Mouse (Mus musculus) layer of hippocampus, postnatal 14 days (tissue): ENCODE results near the gene Gm14180. TPM values are rescaled to one million over a fixed set of nuclear protein-coding genes. Genes with fewer than 3 reads are reported as not detected.
"Not testable (repeated sequence)": the region's sequence is repeated elsewhere in the genome, so short reads cannot be mapped to it uniquely, and the experiment has no call there.

Source experiments
- DNase-seq, 2 experiments: peaks; one replicate each; pipeline ENCODE4 v3.0.0; 2021 to 2022; ENCODE audit warnings: low spot score in 2 of 2, mixed read lengths in 1 of 2
- long read RNA-seq, 2 experiments: library from polyadenylated mRNA; stranded (forward); transcript quantifications; one replicate each; pipeline ENCODE4 v2.0.0; 2021
- total RNA-seq, 2 experiments: library from RNA; stranded (reverse); gene quantifications; 2 replicates each; pipeline ENCODE4 v1.2.3; 2021

The Gm14180 gene
- total RNA-seq, result not detected
- long read RNA-seq, experiment 1, result 0 reads
- long read RNA-seq, experiment 2, result 0 reads

DNA sequence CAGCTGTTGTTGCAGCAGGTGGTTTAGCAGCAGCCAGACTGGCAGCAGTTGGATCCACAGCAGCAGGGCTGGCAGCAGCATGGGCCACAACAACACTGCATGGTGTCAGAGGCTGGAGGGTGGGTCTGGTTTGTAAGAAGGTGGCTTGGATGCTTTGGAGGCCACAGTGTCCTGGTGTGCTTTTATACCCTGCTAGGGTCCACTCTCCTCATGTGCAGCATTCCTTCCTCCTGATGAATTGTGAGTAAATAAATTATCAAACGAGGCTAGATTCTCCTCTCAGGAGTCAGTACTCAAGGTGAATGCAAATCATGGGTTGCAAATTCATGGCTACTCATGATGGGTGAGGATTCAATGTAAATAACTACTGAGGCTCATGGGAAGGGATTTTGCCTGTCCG is at the start of gene Gm14180:
Gene Gm14180 (minus strand): TSS at position 101 of the 400 bp plus-strand sequence.
- DNase-seq, result no peak

DNA sequence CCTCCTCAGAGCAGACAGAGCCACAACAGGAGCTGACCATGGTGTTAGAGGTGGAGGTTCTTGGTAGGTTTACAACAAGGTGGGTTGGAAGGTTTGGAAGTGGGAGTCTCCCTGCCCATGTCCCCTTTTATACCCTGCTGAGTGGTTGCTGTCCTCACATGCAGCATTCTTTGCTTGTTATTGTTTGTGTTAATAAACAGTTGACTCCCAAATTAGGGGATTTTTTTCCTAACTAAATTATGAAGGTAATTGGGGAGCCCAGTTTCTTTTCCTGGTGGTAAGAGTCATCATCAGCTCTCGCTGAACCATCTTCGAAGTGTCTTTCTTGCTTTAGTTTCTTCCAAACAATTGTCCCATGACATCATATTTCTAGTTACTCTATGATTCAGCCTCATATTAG is 46.5 kb upstream of the Gm14180 start, which contains the start of gene Krtap4-8:
Gene Krtap4-8 (minus strand): TSS at position 101 of the 400 bp plus-strand sequence.
- DNase-seq, result no peak

DNA sequence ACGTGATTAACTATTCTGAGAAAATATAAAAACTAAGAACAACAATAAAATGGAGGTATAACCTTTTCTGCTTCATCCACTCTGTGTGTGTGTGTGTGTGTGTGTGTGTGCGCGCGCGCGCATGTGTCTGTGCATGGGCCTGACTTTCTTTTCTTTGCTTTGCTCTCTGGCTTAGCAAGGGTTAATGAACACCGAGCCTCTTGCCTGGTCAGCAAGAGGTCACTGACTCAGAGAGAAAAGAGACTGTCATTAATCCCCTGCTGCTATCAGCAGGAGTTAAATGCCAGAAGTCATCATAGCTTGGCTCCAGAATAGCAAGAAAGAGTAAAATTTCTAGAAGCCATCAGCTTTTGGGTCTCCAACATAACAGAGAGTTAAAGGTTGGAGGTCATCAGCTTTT is 44.3 kb upstream of the Gm14180 start:
- DNase-seq, result no peak

DNA sequence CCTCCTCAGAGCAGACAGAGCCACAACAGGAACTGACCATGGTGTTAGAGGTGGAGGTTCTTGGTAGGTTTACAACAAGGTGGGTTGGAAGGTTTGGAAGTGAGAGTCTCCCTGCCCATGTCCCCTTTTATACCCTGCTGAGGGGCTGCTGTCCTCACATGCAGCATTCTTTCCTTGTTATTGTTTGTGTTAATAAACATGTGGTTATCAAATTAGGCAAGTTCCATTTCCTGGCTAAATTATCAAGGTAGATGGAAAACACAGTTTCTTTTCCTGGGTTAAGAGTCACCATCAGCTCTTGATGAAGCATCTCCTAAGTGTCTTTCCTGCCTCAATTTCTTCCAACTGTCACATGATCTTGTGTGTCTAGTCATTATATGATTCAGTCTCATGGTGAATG is 38.7 kb upstream of the Gm14180 start, which contains the start of gene Gm11595:
Gene Gm11595 (minus strand): TSS at position 101 of the 400 bp plus-strand sequence.
- not testable (repeated sequence) for DNase-seq

DNA sequence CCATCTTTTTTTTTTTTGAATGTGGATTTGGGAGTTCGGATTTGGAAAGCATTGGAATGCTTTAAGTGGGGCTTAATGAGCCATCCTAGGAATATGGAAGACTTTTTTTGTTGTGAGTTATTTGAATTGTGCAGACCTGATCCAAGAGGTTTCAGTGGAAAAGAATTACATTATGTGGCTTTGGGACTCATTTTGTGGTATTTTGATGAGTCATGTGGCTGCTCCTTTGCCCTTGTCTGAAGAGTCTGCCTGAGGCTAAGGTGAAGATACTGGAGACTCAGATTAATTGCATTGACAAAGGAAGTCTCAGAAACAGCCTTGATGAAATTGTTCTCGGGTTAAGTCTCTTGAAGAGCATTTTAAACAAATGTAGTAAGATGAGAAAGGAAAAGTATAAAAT is 34.3 kb upstream of the Gm14180 start:
- DNase-seq, result no peak

DNA sequence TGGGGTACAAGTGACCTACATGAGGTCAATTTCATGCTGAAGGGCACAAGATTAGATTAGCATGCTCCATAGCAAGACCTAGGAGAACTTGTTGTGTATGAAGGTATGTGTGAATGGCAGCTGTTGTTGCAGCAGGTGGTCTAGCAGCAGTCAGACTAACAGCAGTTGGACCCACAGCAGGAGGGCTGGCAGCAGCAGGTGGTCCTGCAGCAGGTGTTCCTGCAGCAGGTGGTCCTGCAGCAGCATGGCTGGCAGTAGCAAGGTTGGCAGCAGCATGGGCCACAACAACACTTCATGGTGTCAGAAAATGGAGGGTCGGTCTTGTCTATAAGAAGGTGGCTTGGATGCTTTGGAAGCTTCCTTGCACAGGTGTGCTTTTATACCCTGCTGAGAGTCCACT is 24.8 kb upstream of the Gm14180 start:
- no peak for DNase-seq

DNA sequence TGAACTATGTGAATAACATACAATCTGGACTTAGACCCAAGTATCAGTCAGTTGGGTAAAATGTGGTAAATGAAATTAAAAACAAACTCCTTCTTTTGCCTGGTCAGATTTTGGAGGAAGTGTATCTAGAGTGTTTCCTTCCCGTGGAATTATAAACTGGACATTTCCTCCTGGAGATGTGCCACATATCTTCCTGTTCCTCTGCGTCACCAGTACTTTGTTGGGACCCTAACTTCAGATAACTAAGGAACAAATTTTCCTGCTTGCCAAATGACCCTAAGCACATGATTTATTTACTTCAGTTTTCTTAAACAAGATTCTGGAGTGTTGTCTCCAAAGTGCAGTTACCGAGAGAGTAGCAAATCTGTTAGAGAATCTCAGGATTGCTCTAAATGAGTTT is 9.9 kb upstream of the Gm14180 start:
- DNase-seq, result no peak

DNA sequence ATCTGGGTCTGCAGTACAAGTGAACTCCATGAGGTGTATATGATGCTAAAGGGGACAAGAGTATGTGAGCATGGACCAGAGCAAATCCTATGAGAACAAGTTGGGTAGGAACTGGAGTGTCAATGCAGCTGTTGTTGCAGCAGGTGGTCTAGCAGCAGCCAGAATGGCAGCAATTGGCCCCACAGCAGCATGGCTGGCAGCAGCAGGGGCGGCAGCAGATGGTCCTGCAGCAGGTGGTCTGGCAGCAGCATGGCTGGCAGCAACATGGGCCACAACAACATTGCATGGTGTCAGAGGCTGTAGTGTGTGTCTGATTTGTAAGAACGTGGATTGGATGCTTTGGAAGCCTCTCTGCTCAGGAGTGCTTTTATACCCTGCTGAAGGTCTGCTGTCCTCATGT is 10.0 kb downstream of the Gm14180 start:
- no peak for DNase-seq

DNA sequence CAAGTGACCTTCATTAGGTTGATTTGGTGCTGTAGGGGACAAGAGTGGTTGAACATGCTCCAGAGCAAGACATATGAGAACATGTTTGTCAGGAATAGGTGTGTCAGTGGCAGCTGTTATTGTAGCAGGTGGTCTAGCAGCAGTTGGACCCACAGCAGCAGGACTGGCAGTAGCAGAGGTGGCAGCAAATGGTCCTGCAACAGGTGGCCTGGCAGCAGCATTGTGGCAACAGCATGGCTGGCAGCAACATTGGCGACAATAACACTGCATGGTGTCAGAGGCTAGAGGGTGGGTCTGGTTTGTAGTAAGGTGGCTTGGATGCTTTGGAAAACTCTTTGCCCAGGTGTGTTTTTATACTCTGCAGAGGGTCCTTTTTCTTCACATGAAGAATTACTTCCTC is 15.3 kb downstream of the Gm14180 start:
- no peak for DNase-seq

DNA sequence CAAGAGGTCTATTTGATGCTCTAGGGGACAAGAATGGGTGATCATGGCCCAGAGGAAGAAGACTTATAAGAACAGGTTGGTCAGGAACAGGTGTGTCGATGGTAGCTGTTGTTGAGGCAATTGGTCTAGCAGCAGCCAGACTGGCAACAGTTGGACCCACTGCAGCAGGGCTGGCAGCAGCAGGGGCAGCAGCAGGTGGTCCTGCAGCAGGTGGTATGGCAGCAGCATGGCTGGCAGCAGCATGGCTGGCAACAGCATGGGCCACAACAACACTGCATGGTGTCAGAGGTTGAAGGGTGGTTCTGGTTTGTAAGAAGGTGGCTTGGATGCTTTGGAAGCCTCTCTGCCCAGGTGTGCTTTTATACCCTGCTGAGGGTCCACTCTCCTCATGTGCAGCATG is 43.6 kb downstream of the Gm14180 start, which contains the start of gene Gm14190:
Gene Gm14190 (minus strand): TSS at position 278 of the 400 bp plus-strand sequence.
- no peak for DNase-seq

DNA sequence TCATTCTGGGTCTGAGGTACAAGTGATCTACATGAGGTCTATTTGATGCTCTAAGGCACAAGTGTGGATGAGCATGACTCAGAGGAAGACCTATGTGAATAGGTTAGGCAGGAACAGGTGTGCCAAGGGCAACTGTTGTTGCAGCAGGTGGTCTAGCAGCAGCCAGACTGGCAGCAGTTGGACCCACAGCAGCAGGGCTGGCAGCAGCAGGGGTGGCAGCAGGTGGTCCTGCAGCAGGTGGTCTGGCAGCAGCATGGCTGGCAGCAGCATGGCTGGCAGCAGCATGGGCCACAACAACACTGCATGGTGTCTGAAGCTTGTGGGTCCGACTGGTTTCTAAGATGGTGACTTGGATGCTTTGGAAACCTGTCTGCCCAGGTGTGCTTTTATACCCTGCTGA is 48.9 kb downstream of the Gm14180 start:
- not testable (repeated sequence) for DNase-seq

Other genes with a start within 250 kb of the Gm14180 start
- gene Krt23, start 241.2 kb downstream of the Gm14180 start, total RNA-seq, result not detected
- not detected for gene Krt39, start 213.0 kb downstream of the Gm14180 start, total RNA-seq
- not detected for gene Krt40, start 191.1 kb downstream of the Gm14180 start, total RNA-seq
- not detected for gene Krtap3-3, start 183.4 kb downstream of the Gm14180 start, total RNA-seq
- not detected for gene Krtap3-2, start 177.4 kb downstream of the Gm14180 start, total RNA-seq
- gene Gm11939, start 174.8 kb downstream of the Gm14180 start, total RNA-seq, result not detected
- not detected for gene Krtap3-1, start 167.7 kb downstream of the Gm14180 start, total RNA-seq
- gene Krtap1-5, start 153.3 kb downstream of the Gm14180 start, total RNA-seq, result not detected
- not detected for gene Krtap1-4, start 150.6 kb downstream of the Gm14180 start, total RNA-seq
- not detected for gene Krtap1-3, start 143.0 kb downstream of the Gm14180 start, total RNA-seq
- not detected for gene Krtap9-3, start 136.2 kb downstream of the Gm14180 start, total RNA-seq
- gene Gm11938, start 131.0 kb downstream of the Gm14180 start, total RNA-seq, result not detected
- not detected for gene Gm11937, start 124.1 kb downstream of the Gm14180 start, total RNA-seq
- gene Krtap2-4, start 119.4 kb downstream of the Gm14180 start, total RNA-seq, result not detected
- gene Gm11562, start 113.9 kb downstream of the Gm14180 start, total RNA-seq, result not detected
- not detected for gene Krtap4-1, start 106.1 kb downstream of the Gm14180 start, total RNA-seq
- not detected for gene Krtap4-2, start 99.2 kb downstream of the Gm14180 start, total RNA-seq
- not detected for gene Krtap4-7, start 90.2 kb downstream of the Gm14180 start, total RNA-seq
- not detected for gene Gm11555, start 84.1 kb downstream of the Gm14180 start, total RNA-seq
- gene Gm11563, start 75.3 kb downstream of the Gm14180 start, total RNA-seq, result not detected
- gene Krtap4-6, start 68.3 kb downstream of the Gm14180 start, total RNA-seq, result not detected
- not detected for gene Gm14190, start 43.5 kb downstream of the Gm14180 start, total RNA-seq
- not detected for gene Gm11595, start 38.6 kb upstream of the Gm14180 start, total RNA-seq
- not detected for gene Krtap4-8, start 46.4 kb upstream of the Gm14180 start, total RNA-seq
- not detected for gene Krtap4-9, start 50.9 kb upstream of the Gm14180 start, total RNA-seq
- gene Gm11596, start 59.2 kb upstream of the Gm14180 start, total RNA-seq, result not detected
- gene Gm11569, start 64.6 kb upstream of the Gm14180 start, total RNA-seq, result not detected
- gene Gm11554, start 70.2 kb upstream of the Gm14180 start, total RNA-seq, result not detected
- not detected for gene Krtap4-13, start 75.6 kb upstream of the Gm14180 start, total RNA-seq
- gene Gm11564, start 81.4 kb upstream of the Gm14180 start, total RNA-seq, result not detected
- gene 2300003K06Rik, start 103.8 kb upstream of the Gm14180 start, total RNA-seq, result not detected
- not detected for gene Krtap4-16, start 117.3 kb upstream of the Gm14180 start, total RNA-seq
- not detected for gene Gm11568, start 123.6 kb upstream of the Gm14180 start, total RNA-seq
- gene Gm11559, start 130.2 kb upstream of the Gm14180 start, total RNA-seq, result not detected
- not detected for gene Krtap9-1, start 139.1 kb upstream of the Gm14180 start, total RNA-seq
- gene Gm11567, start 144.9 kb upstream of the Gm14180 start, total RNA-seq, result not detected
- not detected for gene Krtap31-1, start 173.6 kb upstream of the Gm14180 start, total RNA-seq
- not detected for gene Gm11565, start 180.5 kb upstream of the Gm14180 start, total RNA-seq
- not detected for gene Krtap31-2, start 202.0 kb upstream of the Gm14180 start, total RNA-seq
- not detected for gene Krtap9-5, start 214.2 kb upstream of the Gm14180 start, total RNA-seq
- gene Krtap29-1, start 244.8 kb upstream of the Gm14180 start, total RNA-seq, result not detected